Mouse (Mus musculus): Measurements from ENCODE around the gene Cenpv.
A peak's percentile ranks its signal among the peaks of the same experiment; 100 is the strongest.

The Cenpv gene

GRCm38 (mm10) chr11:62539089-62539890 is at the start of gene Cenpv:
Gene Cenpv (minus strand): TSS chr11:62539261.
- peak; percentile 80 to 83 for DNase-seq (ENCODE audit: low spot score in 2 of 2)

- DNase-seq (ENCODE audit: low spot score in 2 of 2), result no peak
Measured at GRCm38 (mm10) chr11:62587034-62587433, 48.0 kb upstream of the Cenpv start.

- DNase-seq (ENCODE audit: low spot score in 2 of 2), result no peak
Measured at GRCm38 (mm10) chr11:62584671-62585206, 45.7 kb upstream of the Cenpv start.

- DNase-seq (ENCODE audit: low spot score in 2 of 2), result no peak
Measured at GRCm38 (mm10) chr11:62583031-62583430, 44.0 kb upstream of the Cenpv start.

- DNase-seq (ENCODE audit: low spot score in 2 of 2), result peak in 1 of 2 experiments; percentile 51
Measured at GRCm38 (mm10) chr11:62576530-62577152, 37.6 kb upstream of the Cenpv start.

- DNase-seq (ENCODE audit: low spot score in 2 of 2), result peak; percentile 75 to 82
Measured at GRCm38 (mm10) chr11:62575659-62576438, 36.8 kb upstream of the Cenpv start.

GRCm38 (mm10) chr11:62575297-62575658 is 36.2 kb upstream of the Cenpv start:
- DNase-seq (ENCODE audit: low spot score in 2 of 2), result peak; percentile 89 to 93

- DNase-seq (ENCODE audit: low spot score in 2 of 2), result no peak
Measured at GRCm38 (mm10) chr11:62574703-62575085, 35.6 kb upstream of the Cenpv start.

GRCm38 (mm10) chr11:62573959-62574702 is 35.1 kb upstream of the Cenpv start, which contains the start of gene Trpv2:
Gene Trpv2 (plus strand): TSS chr11:62574486.
- no peak for DNase-seq (ENCODE audit: low spot score in 2 of 2)

- no peak for DNase-seq (ENCODE audit: low spot score in 2 of 2)
Measured at GRCm38 (mm10) chr11:62568300-62568699, 29.2 kb upstream of the Cenpv start.

GRCm38 (mm10) chr11:62566211-62566610 is 27.1 kb upstream of the Cenpv start:
- DNase-seq (ENCODE audit: low spot score in 2 of 2), result no peak

GRCm38 (mm10) chr11:62565747-62566146 is 26.7 kb upstream of the Cenpv start:
- DNase-seq (ENCODE audit: low spot score in 2 of 2), result no peak

GRCm38 (mm10) chr11:62563590-62563989 is 24.5 kb upstream of the Cenpv start:
- DNase-seq (ENCODE audit: low spot score in 2 of 2), result no peak

GRCm38 (mm10) chr11:62560463-62561016 is 21.5 kb upstream of the Cenpv start:
- no peak for DNase-seq (ENCODE audit: low spot score in 2 of 2)

- no peak for DNase-seq (ENCODE audit: low spot score in 2 of 2)
Measured at GRCm38 (mm10) chr11:62558961-62559646, 20.0 kb upstream of the Cenpv start.

- no peak for DNase-seq (ENCODE audit: low spot score in 2 of 2)
Measured at GRCm38 (mm10) chr11:62558152-62558551, 19.1 kb upstream of the Cenpv start.

GRCm38 (mm10) chr11:62557205-62557604 is 18.1 kb upstream of the Cenpv start:
- DNase-seq (ENCODE audit: low spot score in 2 of 2), result no peak

GRCm38 (mm10) chr11:62555896-62556412 is 16.9 kb upstream of the Cenpv start:
- no peak for DNase-seq (ENCODE audit: low spot score in 2 of 2)

- no peak for DNase-seq (ENCODE audit: low spot score in 2 of 2)
Measured at GRCm38 (mm10) chr11:62554934-62555517, 16.0 kb upstream of the Cenpv start.

All from right cerebral cortex, postnatal 10 days (tissue).